Mouse (Mus musculus): ENCODE data around the gene Ubn1. TPM values are rescaled to one million over a fixed set of nuclear protein-coding genes. Genes with fewer than 3 reads are reported as not detected.

Ubn1 gene
- total and polyA plus RNA-seq, 2 experiments from 2014 or later: 8.2 to 29.8 TPM

DNA sequence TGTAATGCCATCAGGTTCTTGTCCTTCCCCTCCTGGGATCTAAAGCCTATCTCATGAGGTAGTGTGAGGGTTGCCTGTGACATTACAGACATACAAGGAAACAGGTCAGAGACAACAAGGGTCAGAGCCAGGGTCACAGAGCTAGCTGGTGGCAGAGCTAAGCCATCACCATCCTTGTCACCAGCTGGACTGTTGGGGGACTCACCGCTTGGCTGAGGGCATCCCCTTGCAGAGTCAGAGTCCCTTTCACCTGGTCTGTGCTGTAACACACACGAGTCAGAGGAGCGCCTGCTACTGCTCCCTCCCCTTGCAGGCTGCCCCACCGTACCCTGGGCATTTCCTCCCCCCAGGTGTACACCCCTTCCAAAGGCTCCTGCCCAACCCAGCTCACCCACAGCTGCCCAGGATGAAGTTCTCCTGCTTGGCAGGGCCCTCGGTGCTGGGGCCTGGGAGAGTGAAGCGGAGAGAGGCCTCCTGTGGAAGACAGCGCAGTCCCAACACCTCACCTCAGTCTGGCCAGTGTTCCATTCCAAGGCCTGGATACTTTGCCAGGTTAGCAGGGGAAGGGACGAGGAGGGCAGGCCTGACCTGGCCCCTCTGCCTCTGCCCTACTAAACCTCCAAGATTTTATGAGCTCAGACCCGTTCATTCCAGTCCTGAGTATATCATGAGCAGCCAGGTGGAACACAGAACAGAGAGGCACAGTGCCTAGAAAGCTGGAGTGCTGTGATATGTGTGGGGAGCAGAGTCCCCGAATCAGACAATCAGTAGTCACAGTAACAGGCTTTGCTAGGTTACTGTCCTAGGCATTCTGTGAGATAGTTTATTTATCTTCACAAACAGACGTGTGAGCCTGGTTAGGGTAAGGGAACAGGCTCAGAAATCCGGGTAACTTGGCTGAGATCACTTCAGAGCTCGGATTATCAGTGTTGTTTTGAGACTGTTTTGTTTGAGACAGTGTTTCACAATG, 37.5 kb upstream of the Ubn1 start:
- peaks cover 25% of the 10 kb centered on the region; the same call in 1 of the 2 replicates for H3K36me3 ChIP-seq (ENCODE audit: insufficient read depth, low read length)
- DNase-seq (ENCODE audit: low spot score): no peak
- WGBS: 56% methylated on average over 13 of the region's 13 CpGs

DNA sequence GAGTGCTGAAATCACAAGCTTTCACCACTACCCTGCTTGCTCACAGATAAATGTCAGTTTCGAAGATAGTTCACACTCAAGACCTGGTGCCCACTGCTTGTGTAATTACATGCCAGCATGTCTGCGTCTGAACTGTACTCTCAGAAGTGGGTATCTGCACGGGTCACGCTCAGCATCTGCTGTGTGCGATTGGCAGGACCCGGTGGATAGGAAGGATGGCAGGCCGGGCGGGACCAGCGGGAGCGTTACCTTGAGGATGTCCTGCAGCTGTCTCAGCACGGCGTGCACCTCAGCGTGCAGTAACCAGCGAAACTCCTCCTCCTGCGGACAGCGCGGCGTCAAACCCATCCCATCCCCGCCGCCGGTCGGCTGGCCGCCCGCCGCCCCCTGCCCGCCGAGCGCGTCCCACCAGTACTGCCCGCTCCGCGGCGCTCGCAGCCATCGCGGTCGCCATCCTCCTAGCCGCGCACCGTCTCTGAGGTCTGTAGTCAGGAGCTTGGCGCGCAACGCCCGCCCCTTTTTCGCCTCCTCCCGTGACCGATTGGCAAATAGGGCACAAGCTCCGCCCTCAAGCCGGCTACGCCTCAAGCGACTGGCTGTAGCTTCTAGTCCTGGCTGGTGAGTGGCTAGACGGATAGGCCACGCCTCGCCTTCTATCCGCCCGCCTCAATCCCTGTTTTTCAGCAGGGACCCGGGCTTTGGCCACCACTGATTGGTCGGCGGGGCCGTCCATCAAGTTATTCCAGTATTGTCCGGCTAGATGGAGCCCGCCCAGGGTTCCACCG, 36.6 kb upstream of the Ubn1 start, which contains the start of gene Rogdi:
Gene Rogdi (minus strand): TSS at position 500 of the 785 bp plus-strand sequence.
- peak within 1 kb of the TSS; percentile 70 for H3K9ac ChIP-seq (replicated peaks; ENCODE audit: low read length)
- peak; percentile 20 for TF ChIP-seq CTCF (IDR thresholded peaks at IDR 0.05; ENCODE audit: low read depth)
- H3K4me3 ChIP-seq (ENCODE audit: low read length): peak within 1 kb of the TSS; percentile 71
- peaks cover 34% of the 10 kb centered on the region for H3K36me3 ChIP-seq (ENCODE audit: insufficient read depth, low read length)
- H3K9me3 ChIP-seq (ENCODE audit: low read length): no peaks in the 10 kb centered on the region
- 1% methylated on average over 59 of the region's 63 CpGs for WGBS
- peak within 1 kb of the TSS; percentile 71 for H3K4me2 ChIP-seq (ENCODE audit: low read depth, low read length)
- H3K27ac ChIP-seq: peak within 1 kb of the TSS; percentile 84
- peak; percentile 99 for ATAC-seq
- H3K27me3 ChIP-seq (ENCODE audit: insufficient read depth, low read length): no peaks in the 10 kb centered on the region
- DNase-seq (ENCODE audit: low spot score): peak; percentile 100
- no peaks in the 10 kb centered on the region for H3K4me1 ChIP-seq (ENCODE audit: insufficient read depth, low read length)

More for the DNA sequence above, 37.5 kb upstream of the Ubn1 start:
- TF ChIP-seq CTCF (IDR thresholded peaks at IDR 0.05; ENCODE audit: low read depth): no peak
- no peaks in the 10 kb centered on the region for H3K4me1 ChIP-seq (ENCODE audit: insufficient read depth, low read length)
- H3K9ac ChIP-seq (replicated peaks; ENCODE audit: low read length): peak overlapping the region; percentile 70
- no peaks in the 10 kb centered on the region for H3K27me3 ChIP-seq (ENCODE audit: insufficient read depth, low read length)
- no peaks in the 10 kb centered on the region for H3K9me3 ChIP-seq (ENCODE audit: low read length)
- H3K27ac ChIP-seq: peak overlapping the region; percentile 84; the same call in 1 of the 2 replicates
- ATAC-seq: no peak
- peak overlapping the region; percentile 71 for H3K4me2 ChIP-seq (ENCODE audit: low read depth, low read length)
- H3K4me3 ChIP-seq (ENCODE audit: low read length): peak overlapping the region; percentile 71

DNA sequence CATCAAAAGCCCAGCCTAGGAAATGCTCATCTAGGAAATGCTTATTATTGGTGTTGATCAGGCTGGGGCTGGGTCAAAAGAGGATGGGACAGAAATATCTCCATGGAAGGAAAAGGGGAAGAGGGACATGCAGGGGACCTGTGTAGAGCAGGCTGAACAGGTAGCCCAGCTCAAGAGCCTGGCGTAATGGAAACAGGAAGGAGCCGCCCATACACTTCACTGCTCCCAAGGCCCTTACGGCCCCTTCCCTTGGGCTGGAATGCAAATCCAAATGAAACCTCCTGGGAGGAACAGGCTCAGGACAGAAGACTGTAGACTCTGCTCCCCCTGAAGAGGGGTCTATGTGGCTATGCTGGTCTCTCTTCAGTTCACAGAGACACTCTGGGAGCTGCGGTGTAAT, 35.3 kb upstream of the Ubn1 start:
- H3K4me1 ChIP-seq (ENCODE audit: insufficient read depth, low read length): no peaks in the 10 kb centered on the region

DNA sequence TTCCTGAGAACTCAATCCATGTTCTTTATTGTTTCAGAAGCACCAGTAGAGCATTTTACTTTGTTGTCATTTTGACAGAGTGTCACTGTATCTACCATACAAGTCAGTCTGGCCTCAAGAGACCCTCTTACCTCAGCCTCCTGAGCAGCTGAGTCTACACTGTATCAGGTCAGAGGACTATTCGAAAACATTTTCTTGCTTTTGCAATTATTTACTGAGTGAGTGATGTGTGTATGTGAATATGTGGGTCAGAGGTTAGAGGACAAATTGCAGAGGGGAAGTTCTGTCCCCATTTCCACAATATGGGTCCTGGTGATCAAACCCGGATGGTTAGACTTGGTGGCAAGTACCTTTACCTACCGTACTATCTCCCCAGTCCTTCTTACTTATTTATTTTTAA, 25.8 kb upstream of the Ubn1 start:
- DNase-seq (ENCODE audit: low spot score) (no peak), ATAC-seq (no peak)
- no peaks in the 10 kb centered on the region for H3K4me1 ChIP-seq (ENCODE audit: insufficient read depth, low read length)
- H3K9ac ChIP-seq (replicated peaks; ENCODE audit: low read length): no peak overlapping the region
- no peaks in the 10 kb centered on the region for H3K9me3 ChIP-seq (ENCODE audit: low read length)
- peaks cover 89% of the 10 kb centered on the region for H3K36me3 ChIP-seq (ENCODE audit: insufficient read depth, low read length)
- H3K27me3 ChIP-seq (ENCODE audit: insufficient read depth, low read length): no peaks in the 10 kb centered on the region
- H3K4me2 ChIP-seq (ENCODE audit: low read depth, low read length): no peak overlapping the region
- WGBS: 93% methylated on average over 3 of the region's 3 CpGs
- H3K27ac ChIP-seq: no peak overlapping the region
- no peak for TF ChIP-seq CTCF (IDR thresholded peaks at IDR 0.05; ENCODE audit: low read depth)
- no peak overlapping the region for H3K4me3 ChIP-seq (ENCODE audit: low read length)

More for the DNA sequence above, 35.3 kb upstream of the Ubn1 start:
- Histone ChIP-seq H3K27ac (peak overlapping the region; percentile 34; the same call in 1 of the 2 replicates), H3K4me2 (ENCODE audit: low read depth, low read length) (no peak overlapping the region), H3K9ac (replicated peaks; ENCODE audit: low read length) (no peak overlapping the region), H3K9me3 (ENCODE audit: low read length) (no peaks in the 10 kb centered on the region), H3K27me3 (ENCODE audit: insufficient read depth, low read length) (no peaks in the 10 kb centered on the region), H3K4me3 (ENCODE audit: low read length) (no peak overlapping the region), H3K36me3 (ENCODE audit: insufficient read depth, low read length) (peaks cover 47% of the 10 kb centered on the region)
- no peak for DNase-seq (ENCODE audit: low spot score)
- no peak for ATAC-seq
- no peak for TF ChIP-seq CTCF (IDR thresholded peaks at IDR 0.05; ENCODE audit: low read depth)
- 86% methylated on average over 4 of the region's 4 CpGs for WGBS

DNA sequence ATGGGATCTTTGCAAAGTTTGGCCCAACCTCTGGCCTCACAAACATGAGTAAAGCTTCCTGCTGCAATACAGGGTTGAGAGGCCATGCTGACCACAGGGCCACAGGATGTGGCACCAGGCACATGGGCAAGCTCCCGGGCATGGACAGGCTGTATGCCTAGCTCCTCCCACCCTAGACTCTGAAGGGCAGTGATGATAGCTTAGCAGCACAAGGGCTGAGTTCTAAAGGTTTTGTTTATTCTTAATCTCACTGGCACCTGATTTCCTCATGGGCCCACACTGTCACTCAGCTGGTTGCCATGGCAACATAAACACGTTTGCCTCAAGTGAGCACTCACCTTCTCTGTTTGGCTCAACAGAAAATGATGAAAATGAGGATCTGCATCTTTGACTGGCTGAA, 20.0 kb upstream of the Ubn1 start:
- H3K9me3 ChIP-seq (ENCODE audit: low read length): no peaks in the 10 kb centered on the region
- DNase-seq (ENCODE audit: low spot score): no peak
- H3K4me1 ChIP-seq (ENCODE audit: insufficient read depth, low read length): no peaks in the 10 kb centered on the region
- H3K9ac ChIP-seq (replicated peaks; ENCODE audit: low read length): no peak overlapping the region
- no peak overlapping the region for H3K4me3 ChIP-seq (ENCODE audit: low read length)
- no peak overlapping the region for H3K27ac ChIP-seq
- H3K27me3 ChIP-seq (ENCODE audit: insufficient read depth, low read length): no peaks in the 10 kb centered on the region
- 63% methylated on average over 2 of the region's 2 CpGs for WGBS
- H3K36me3 ChIP-seq (ENCODE audit: insufficient read depth, low read length): peaks cover 96% of the 10 kb centered on the region
- ATAC-seq: no peak
- TF ChIP-seq CTCF (IDR thresholded peaks at IDR 0.05; ENCODE audit: low read depth): no peak
- H3K4me2 ChIP-seq (ENCODE audit: low read depth, low read length): no peak overlapping the region

DNA sequence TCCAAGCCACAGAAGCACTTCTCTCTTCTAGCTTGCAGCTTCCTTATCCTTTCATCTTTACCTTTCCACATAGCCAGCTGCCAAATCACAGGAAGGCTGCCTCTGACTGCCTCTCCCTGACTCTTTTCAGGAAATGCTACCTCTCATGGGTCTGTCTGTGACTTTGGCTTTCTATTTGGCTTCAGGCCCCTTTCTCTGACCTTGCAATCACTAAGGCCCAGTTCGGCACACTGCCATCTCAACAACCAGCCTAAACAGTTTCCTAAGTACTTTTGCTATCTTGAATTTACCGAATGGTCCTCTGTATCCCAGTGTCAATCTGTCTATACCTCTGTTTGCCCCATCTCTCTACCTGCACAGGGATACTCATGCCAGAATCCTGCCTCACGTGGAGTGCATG, 14.3 kb upstream of the Ubn1 start:
- 96% methylated on average over 3 of the region's 3 CpGs for WGBS
- H3K9ac ChIP-seq (replicated peaks; ENCODE audit: low read length): no peak overlapping the region
- H3K4me3 ChIP-seq (ENCODE audit: low read length): no peak overlapping the region
- H3K36me3 ChIP-seq (ENCODE audit: insufficient read depth, low read length): peaks cover 90% of the 10 kb centered on the region
- H3K4me2 ChIP-seq (ENCODE audit: low read depth, low read length): no peak overlapping the region
- ATAC-seq (no peak), DNase-seq (ENCODE audit: low spot score) (no peak)
- no peaks in the 10 kb centered on the region for H3K27me3 ChIP-seq (ENCODE audit: insufficient read depth, low read length)
- no peaks in the 10 kb centered on the region for H3K4me1 ChIP-seq (ENCODE audit: insufficient read depth, low read length)
- H3K27ac ChIP-seq: no peak overlapping the region
- no peaks in the 10 kb centered on the region for H3K9me3 ChIP-seq (ENCODE audit: low read length)
- TF ChIP-seq CTCF (IDR thresholded peaks at IDR 0.05; ENCODE audit: low read depth): no peak

All from hindbrain, postnatal 0 days (tissue).